Mouse (Mus musculus) thymus, adult 2 months (tissue): ENCODE results near the gene Bud13.

Experiments
- CTCF ChIP-seq: fragments of 200-500 bp; IDR thresholded peaks from 2 replicates; pipeline ENCODE4 v1.5.1; 2012; ENCODE audit warnings: mild to moderate bottlenecking, control low read depth, low read length, moderate library complexity, borderline replicate concordance; ENCODE audit not compliant: control insufficient read depth, poor library complexity, insufficient read depth; ENCODE audit errors: extremely low read depth
- POLR2A ChIP-seq: fragments of 200-500 bp; IDR thresholded peaks from 2 replicates; pipeline ENCODE4 v1.6.1; 2012; ENCODE audit warnings: mild to moderate bottlenecking, low read length, control low read depth, moderate library complexity; ENCODE audit not compliant: control insufficient read depth, poor library complexity, insufficient read depth; ENCODE audit errors: extremely low read depth

- 0 out of 2 replicates have a peak, but pooled peaks have one; percentile 17 for TF ChIP-seq CTCF
- peak; percentile 77 for TF ChIP-seq POLR2A
Observed at GRCm38 (mm10) chr9:46272677-46273454, 9.9 kb upstream of the Bud13 start, which contains the start of gene Zpr1.
